Mouse (Mus musculus) midbrain, postnatal 0 days (tissue): ENCODE measurements around the gene Csdc2. TPM values are rescaled to one million over a fixed set of nuclear protein-coding genes. Genes with fewer than 3 reads are reported as not detected.

Source experiments
- ATAC-seq: fragments of 200-750 bp; cut with Nextera tagmentation; 2 replicates; pipeline ENCODE4 v1.8.0; 2017; ENCODE audit warnings: moderate number of reproducible peaks, mild to moderate bottlenecking, moderate TSS enrichment, moderate library complexity; ENCODE audit not compliant: low FRiP score
- DNase-seq: peaks from one replicate; pipeline ENCODE4 v3.0.0-alpha.2; 2015; ENCODE audit warnings: low spot score
- H3K27ac ChIP-seq: fragments of 300-500 bp; sonication (generic); 2 replicates; pipeline ENCODE4 v1.5.1; 2014; ENCODE audit warnings: low read depth, mild to moderate bottlenecking, low read length, mixed read lengths
- H3K27me3 ChIP-seq: fragments of 300-500 bp; sonication (generic); 2 replicates; pipeline ENCODE4 v1.6.1; 2014; ENCODE audit warnings: low read length, control low read depth, mixed read lengths; ENCODE audit not compliant: insufficient read depth
- H3K36me3 ChIP-seq: fragments of 300-500 bp; sonication (generic); 2 replicates; pipeline ENCODE4 v1.6.1; 2014; ENCODE audit warnings: low read length, control low read depth, mixed read lengths; ENCODE audit not compliant: insufficient read depth
- H3K4me1 ChIP-seq: fragments of 300-500 bp; sonication (generic); 2 replicates; pipeline ENCODE4 v1.6.1; 2014; ENCODE audit warnings: mild to moderate bottlenecking, control low read depth, antibody characterized with exemption, low read length, mixed read lengths; ENCODE audit not compliant: insufficient read depth
- H3K4me2 ChIP-seq: fragments of 300-500 bp; sonication (generic); 2 replicates; pipeline ENCODE4 v1.6.1; 2014; ENCODE audit warnings: low read depth, mild to moderate bottlenecking, low read length, mixed read lengths; ENCODE audit not compliant: poor library complexity, severe bottlenecking
- H3K4me3 ChIP-seq: fragments of 300-500 bp; sonication (generic); 2 replicates; pipeline ENCODE4 v1.5.1; 2014; ENCODE audit warnings: low read depth, mild to moderate bottlenecking, low read length, moderate library complexity
- H3K9ac ChIP-seq: fragments of 300-500 bp; sonication (generic); replicated peaks from 2 replicates; pipeline ENCODE4 v1.6.1; 2014; ENCODE audit warnings: mild to moderate bottlenecking, low read length, moderate library complexity, mixed read lengths; ENCODE audit not compliant: poor library complexity, severe bottlenecking
- H3K9me3 ChIP-seq: fragments of 300-500 bp; sonication (generic); 2 replicates; pipeline ENCODE4 v1.6.1; 2016; ENCODE audit warnings: low read length, control low read depth
- CTCF ChIP-seq: IDR thresholded peaks from 2 replicates; pipeline ENCODE4 v1.5.1; 2016; ENCODE audit warnings: antibody characterized with exemption, mild to moderate bottlenecking
- WGBS: fragments of 180-500 bp; shearing (Covaris S2); extraction: QIAGEN DNeasy Blood & Tissue Kit; methylation state at CpG from one replicate; pipeline ENCODE4 v1.1.7; 2014; 5-methylcytosine and 5-hydroxymethylcytosine counted together
- polyA plus RNA-seq: library from polyadenylated mRNA; unstranded; fragments of >200 nt; fragmentation: Nextera tagmentation; extraction: Ambion mirVana; gene quantifications from 2 replicates; pipeline ENCODE4 v1.2.1, GENCODE M21; 2015
- total RNA-seq: library from RNA; depleted of rRNA; stranded (reverse); fragments of >200 nt; gene quantifications from 2 replicates; pipeline ENCODE4 v1.2.3, GENCODE M21; 2014

Csdc2 gene
- total and polyA plus RNA-seq, 2 experiments from 2014 or later, result 196 to 323 TPM

DNA sequence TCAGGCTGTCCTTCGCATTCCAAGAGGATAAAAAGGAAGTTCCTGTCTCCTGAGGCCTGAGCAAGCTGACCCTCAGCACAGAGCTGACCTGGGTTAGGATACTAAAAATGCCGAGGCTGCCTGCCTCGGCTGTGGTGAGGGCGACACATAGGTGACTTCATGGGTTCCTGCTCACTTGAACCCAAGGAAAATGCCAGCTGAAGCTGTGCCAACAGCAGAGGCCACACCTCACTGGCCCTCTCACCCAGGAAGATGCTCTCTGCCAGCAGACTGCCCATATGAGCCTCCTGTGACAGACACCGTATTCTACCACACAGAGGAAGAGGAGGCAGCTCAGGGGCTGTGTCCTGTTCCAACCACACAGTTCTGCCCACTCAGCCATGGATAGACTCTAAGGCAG is 17.5 kb upstream of the Csdc2 start:
- H3K4me1 ChIP-seq, result no peaks in the 10 kb centered on the region; the same call in 1 of the 2 replicates
- no peak overlapping the region for H3K9ac ChIP-seq
- ATAC-seq (no peak), DNase-seq (no peak)
- H3K4me2 ChIP-seq, result no peak overlapping the region
- H3K4me3 ChIP-seq, result no peak overlapping the region
- no peaks in the 10 kb centered on the region for H3K9me3 ChIP-seq
- no peak overlapping the region for H3K27ac ChIP-seq
- H3K36me3 ChIP-seq, result peaks cover 33% of the 10 kb centered on the region
- H3K27me3 ChIP-seq, result no peaks in the 10 kb centered on the region
- TF ChIP-seq CTCF, result no peak
- WGBS, result 87% methylated on average over 5 of the region's 5 CpGs

DNA sequence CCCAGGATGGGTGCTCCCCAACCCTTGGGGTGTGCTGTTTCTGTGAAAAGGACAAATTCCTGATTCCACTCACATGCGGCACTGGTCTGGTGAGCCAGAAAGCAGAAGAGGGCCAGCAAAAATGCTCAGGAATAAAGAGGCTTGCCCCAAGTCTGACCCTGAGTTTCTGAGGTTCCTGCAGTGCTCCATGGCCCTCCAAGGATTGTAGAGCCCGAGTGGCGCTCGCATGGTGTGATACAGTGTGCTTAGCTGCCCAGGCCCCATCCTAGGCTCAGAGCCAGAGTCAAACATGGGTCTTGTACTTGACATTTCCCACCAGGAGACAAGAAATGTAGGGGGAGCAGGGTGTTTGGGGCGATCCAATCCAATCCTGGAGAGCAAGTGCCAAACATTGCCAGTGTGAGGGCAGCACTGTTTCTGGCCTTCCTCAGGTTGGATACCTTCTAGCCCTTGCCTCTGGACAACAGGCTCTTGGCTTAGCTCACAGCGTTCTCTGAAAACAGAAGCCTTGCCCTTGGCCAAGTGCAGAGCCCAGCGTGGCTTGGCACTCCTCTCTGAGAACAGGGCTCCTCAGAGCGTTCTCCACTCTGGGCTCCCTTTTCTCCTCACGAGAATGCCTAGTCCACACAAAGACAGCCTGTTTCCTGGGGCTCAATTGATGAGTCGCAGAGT is 15.9 kb upstream of the Csdc2 start:
- Histone ChIP-seq H3K9me3 (no peaks in the 10 kb centered on the region), H3K36me3 (peaks cover 21% of the 10 kb centered on the region), H3K4me1 (peaks cover 11% of the 10 kb centered on the region), H3K9ac (no peak overlapping the region), H3K4me3 (no peak overlapping the region), H3K27ac (peak overlapping the region; percentile 47), H3K27me3 (no peaks in the 10 kb centered on the region), H3K4me2 (no peak overlapping the region)
- DNase-seq (peak; percentile 74), ATAC-seq (peak; percentile 42; the same call in 1 of the 2 replicates)
- 80% methylated on average over 10 of the region's 10 CpGs for WGBS
- no peak for TF ChIP-seq CTCF

GRCm38 (mm10) chr15:81921255-81921654 is 15.3 kb upstream of the Csdc2 start:
- 64% methylated on average over 5 of the region's 5 CpGs for WGBS
- Histone ChIP-seq H3K4me3 (no peak overlapping the region), H3K9me3 (no peaks in the 10 kb centered on the region), H3K36me3 (peaks cover 15% of the 10 kb centered on the region), H3K9ac (no peak overlapping the region), H3K4me2 (no peak overlapping the region), H3K27me3 (no peaks in the 10 kb centered on the region), H3K4me1 (peaks cover 11% of the 10 kb centered on the region), H3K27ac (peak overlapping the region; percentile 47)
- no peak for ATAC-seq
- TF ChIP-seq CTCF, result no peak
- DNase-seq, result peak; percentile 34

DNA sequence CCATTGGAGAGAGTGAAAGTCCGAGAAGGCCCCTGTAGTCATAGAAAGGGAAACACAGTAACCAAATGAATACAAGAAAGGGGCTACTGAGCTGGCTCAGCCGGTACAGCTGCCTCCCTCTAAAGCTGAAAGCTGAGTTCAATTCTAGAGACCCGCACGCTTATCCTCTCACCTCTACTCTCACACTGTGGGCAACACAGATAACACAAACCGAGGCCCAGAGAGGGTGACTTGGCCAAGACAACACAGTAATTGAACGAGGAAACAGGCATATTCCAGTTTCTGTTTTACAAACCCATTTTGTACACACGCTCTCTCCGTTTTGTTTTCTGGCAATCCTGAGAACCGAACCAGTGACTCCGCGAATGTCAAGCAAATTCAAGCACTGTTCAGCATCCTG is 11.6 kb upstream of the Csdc2 start:
- peaks cover 11% of the 10 kb centered on the region for H3K4me1 ChIP-seq
- ATAC-seq, result no peak
- H3K27me3 ChIP-seq, result no peaks in the 10 kb centered on the region
- no peak for TF ChIP-seq CTCF
- H3K9me3 ChIP-seq, result no peaks in the 10 kb centered on the region
- H3K4me2 ChIP-seq, result peak overlapping the region; percentile 89
- peak overlapping the region; percentile 80; the same call in 1 of the 2 replicates for H3K27ac ChIP-seq
- 83% methylated on average over 11 of the region's 11 CpGs for WGBS
- DNase-seq, result no peak
- peak overlapping the region; percentile 72 for H3K9ac ChIP-seq
- 0 out of 2 replicates have a peak, but pooled peaks cover 4% of the 10 kb centered on the region for H3K36me3 ChIP-seq
- H3K4me3 ChIP-seq, result peak overlapping the region; percentile 70

DNA sequence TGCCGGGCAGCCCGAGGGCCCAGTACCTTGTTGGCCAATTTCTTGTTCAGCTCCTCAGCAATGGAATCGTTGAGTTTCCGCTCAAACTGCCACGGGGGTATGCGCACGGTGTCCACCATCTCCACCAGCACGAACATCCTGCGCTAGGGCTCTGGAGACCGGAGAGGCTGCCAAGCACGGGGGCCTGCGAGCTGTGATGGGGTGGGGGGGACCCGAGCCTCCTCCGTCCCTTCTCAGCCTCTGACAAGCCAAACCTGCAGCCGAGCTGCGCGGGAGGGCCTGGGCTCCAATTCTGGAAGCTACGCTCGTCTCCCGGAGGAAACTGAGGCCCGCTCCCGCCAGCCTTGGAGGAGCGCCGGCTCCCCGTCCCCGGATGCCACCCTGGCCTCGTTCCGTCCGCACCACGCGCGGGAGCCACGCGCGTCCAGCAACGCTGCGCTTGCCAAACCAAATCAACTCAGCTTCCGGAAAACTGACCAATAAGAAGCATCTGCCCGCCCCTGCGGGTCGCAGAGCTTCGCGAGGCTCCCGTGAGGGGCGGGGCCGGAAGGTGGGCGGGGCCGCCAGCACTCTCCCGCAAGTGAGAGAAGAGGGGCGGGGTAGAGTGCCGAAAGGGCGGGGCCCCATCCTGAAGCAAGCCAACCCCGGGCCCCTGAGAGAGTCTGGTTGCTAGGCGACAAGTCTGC is 10.7 kb upstream of the Csdc2 start, which contains the start of gene Polr3h:
Gene Polr3h (minus strand): TSS at position 481 of the 686 bp plus-strand sequence.
- WGBS, result 1% methylated on average over 50 of the region's 54 CpGs

DNA sequence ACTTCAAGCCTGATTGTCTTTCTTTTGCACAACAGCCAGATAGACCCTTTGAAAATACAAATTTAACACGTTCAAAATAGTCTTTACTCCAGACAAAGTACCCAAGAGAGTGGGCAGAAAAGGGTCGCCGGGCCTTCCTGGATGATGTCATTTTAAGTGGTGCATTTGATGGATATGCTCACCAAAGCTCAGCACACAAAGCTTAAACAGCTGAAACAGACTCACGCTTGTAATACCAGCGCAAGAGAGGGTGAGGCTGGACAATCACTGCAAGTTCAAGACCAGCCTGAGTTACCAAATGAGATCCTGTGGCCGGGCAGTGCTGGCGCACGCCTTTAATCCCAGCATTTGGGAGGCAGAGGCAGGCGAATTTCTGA is 10.1 kb upstream of the Csdc2 start:
- peak overlapping the region; percentile 89 for H3K4me2 ChIP-seq
- H3K27me3 ChIP-seq, result no peaks in the 10 kb centered on the region
- 0 out of 2 replicates have a peak, but pooled peaks cover 4% of the 10 kb centered on the region for H3K36me3 ChIP-seq
- TF ChIP-seq CTCF, result no peak
- no peak for DNase-seq
- H3K9ac ChIP-seq, result peak overlapping the region; percentile 42; the same call in 1 of the 2 replicates
- H3K9me3 ChIP-seq, result no peaks in the 10 kb centered on the region
- H3K4me1 ChIP-seq, result peaks cover 11% of the 10 kb centered on the region
- 25% methylated on average over 9 of the region's 9 CpGs for WGBS
- H3K4me3 ChIP-seq, result peak overlapping the region; percentile 70
- ATAC-seq, result no peak; the same call in 1 of the 2 replicates
- peak overlapping the region; percentile 73 for H3K27ac ChIP-seq

More for the DNA sequence above, 10.7 kb upstream of the Csdc2 start, which contains the start of gene Polr3h:
- Histone ChIP-seq H3K9ac (peak within 1 kb of the TSS; percentile 72), H3K4me3 (peak within 1 kb of the TSS; percentile 70), H3K9me3 (no peaks in the 10 kb centered on the region), H3K4me2 (peak within 1 kb of the TSS; percentile 89), H3K27me3 (no peaks in the 10 kb centered on the region), H3K27ac (peak within 1 kb of the TSS; percentile 80), H3K36me3 (0 out of 2 replicates have a peak, but pooled peaks cover 4% of the 10 kb centered on the region), H3K4me1 (peaks cover 11% of the 10 kb centered on the region)
- TF ChIP-seq CTCF, result no peak
- ATAC-seq, result peak; percentile 95
- DNase-seq, result peak; percentile 98
